Mouse (Mus musculus): Measurements from ENCODE around the gene Cdh18.
A peak's percentile ranks its signal among the peaks of the same experiment; 100 is the strongest.
"Not testable (repeated sequence)": the region's sequence is repeated elsewhere in the genome, so short reads cannot be mapped to it uniquely, and the experiment has no call there.

Cdh18 gene

GRCm38 (mm10) chr15:22947234-22947633 is 398.4 kb downstream of the Cdh18 start:
- DNase-seq (ENCODE audit: low spot score in 2 of 2) = no peak

DNA sequence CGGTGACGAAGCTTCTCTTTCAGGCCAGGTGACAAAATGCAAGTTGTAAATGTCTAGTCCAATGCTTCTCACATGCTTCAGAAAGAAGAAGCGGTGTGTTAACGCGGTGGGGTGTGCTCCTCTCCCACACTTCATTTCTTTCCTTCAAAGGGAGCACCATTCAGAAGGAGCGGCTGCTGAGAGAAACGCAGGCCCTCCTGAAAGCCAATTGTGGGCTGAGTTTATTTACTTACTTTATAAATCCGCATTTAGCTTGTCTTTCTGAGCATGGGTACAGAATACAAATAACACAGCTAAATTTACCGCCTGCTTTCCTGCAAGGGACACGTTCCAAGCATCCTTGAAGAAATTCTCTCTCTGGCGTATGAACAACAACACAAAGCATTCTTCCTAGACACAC is 420.6 kb downstream of the Cdh18 start:
- no peak for DNase-seq (ENCODE audit: low spot score in 2 of 2)

DNA sequence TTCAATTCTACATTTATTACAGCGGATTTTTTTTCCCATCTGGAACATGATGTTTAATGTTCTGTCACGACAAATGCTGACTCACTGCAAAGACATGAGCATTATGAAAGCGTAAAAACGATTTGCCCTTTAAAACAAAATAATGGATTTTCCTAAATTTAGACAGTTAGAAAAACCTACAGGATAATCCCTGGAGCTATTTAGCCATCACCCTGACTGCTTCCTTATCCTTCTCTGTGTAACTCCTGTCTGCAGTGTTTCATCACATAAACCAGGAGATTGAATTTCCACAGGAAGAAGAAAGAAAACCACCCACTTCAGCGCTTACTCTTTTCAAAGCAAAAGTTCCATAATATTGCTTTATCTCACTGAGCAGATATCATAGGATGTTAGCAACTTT is 431.3 kb downstream of the Cdh18 start:
- DNase-seq (ENCODE audit: low spot score in 2 of 2) = no peak

DNA sequence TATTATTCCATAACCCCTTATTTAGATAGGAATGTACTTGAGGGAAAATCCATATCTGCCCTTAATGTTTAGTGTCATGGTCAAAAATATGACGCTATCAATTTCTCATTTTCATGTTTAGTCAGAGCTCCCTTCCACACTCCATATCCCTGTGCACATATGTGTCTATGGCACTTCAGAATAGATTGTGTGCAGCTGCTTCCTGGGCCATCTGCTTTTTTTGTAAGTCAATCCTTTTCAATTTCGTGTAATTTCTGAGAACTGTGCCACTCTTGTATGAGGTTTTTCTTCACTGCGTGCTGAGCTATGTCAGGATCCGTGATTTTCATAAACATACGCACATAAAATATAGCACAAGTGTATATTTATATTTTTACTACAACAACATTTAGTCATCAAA is 435.8 kb downstream of the Cdh18 start:
- no peak for DNase-seq (ENCODE audit: low spot score in 2 of 2)

DNA sequence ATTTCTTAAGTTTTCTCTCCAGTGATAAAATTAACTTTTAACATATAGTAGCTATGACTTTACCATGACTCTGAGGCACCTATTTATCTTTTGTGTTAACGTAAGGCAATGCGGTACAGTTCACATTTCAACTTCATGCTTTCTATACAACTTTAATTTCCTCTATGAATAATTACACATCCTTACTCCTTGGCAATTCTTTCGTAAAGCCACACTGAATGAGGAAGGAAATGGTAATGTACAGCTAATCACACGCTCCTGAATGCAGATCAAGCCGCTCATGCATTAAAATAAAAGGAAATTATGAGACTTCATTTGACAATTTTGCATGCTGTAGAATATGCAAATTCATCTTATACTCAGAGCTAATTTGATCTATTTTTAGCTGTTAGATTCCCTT is 467.9 kb downstream of the Cdh18 start:
- DNase-seq (ENCODE audit: low spot score in 2 of 2) = no peak

DNA sequence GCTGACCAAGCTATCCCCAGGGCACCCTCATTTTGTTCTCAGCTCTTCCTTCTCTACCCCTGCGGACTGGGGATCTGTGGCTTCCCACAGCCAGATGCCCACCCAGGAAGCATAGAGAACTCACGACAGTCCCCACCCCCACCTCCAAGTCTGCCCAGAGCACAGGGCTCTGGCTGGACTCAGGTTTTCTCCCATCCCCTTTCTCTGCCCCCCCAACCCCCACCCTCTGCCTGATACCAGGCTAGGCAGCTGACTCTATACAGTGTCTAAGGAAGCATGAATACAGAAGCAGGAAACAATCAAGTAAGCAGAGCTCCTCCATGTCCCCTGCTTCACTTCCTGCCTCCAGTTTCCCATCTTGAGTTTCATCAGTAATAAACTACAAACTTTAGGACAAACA is 472.3 kb downstream of the Cdh18 start:
- DNase-seq (ENCODE audit: low spot score in 2 of 2) = no peak

- no peak for DNase-seq (ENCODE audit: low spot score in 2 of 2)
These were observed 473.8 kb downstream of the Cdh18 start for GRCm38 (mm10) chr15:23022635-23023034.

DNA sequence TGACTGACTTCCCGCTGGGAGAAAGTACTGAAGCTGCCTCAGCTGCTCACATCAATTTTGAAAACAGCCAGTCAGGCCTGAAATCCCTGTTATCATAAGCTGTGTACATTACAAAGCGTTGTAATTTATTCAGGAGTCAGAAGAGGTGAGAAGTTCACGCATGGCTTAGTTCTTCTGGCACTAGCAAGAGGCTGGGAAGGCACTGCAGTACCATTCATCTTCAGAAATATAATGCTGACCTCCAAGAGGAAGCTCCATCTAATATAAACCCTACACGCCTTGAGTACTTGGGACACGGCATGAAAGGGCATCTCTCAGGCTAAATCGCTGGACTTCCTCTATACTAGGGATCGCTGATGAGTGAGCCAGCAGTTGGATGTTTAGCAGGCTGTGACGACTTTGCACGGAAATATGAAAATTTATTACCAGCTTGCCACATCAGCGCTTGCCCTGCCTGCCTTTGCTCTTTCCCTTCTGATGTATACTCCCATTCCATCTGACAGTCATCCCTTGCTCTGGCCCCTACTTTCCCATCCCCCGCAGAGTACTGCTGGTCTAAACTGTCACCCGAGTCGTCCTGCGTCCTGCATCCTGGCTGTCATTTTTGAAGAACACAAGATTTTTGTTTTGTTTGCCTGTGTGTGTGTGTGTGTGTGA is 486.9 kb downstream of the Cdh18 start:
- DNase-seq (ENCODE audit: low spot score in 2 of 2) = peak in 1 of 2 experiments; percentile 19

- peak; percentile 52 to 72 for DNase-seq (ENCODE audit: low spot score in 2 of 2)
These were observed 487.6 kb downstream of the Cdh18 start for GRCm38 (mm10) chr15:23036208-23037065.

DNA sequence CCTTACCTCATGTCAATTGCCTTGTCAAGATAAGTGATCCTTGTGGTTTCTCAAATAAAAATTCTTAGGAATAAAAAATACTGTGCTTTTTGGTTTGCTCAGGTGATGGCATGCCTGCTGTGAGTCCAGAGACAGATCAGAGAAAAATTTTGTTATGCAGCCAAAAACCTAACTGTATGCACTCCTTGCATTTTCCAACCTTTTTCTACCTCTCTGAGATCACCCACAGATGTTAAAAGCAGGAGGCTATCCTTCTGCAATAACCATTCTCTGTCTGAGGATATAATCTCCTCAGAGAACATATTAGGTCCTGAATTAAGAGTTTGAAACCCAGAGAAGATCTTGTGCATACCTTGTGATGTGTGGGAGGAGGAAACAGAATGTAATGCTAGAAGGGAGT is 488.7 kb downstream of the Cdh18 start:
- DNase-seq (ENCODE audit: low spot score in 2 of 2) = no peak

GRCm38 (mm10) chr15:23046127-23046785 is 497.4 kb downstream of the Cdh18 start:
- DNase-seq (ENCODE audit: low spot score in 2 of 2) = no peak

DNA sequence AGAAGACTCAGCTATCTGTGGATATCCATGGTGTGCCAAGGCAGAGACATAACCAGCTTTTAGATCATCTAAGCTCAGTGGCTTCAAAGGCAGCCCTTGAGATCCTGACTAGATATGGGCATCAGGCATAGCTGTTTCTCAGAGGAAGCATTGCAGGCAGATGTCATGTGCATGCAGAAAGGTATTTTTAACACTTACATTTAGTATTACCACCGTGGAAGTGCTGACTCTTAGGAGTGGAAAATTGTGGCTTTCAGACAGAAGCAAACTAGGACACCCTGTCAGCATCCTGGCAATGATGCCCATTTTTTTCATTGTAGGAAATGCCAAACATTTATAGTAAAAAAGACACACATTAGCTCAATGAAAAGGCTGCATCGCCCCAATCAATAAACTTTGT is 503.2 kb downstream of the Cdh18 start:
- DNase-seq (ENCODE audit: low spot score in 2 of 2) = no peak

DNA sequence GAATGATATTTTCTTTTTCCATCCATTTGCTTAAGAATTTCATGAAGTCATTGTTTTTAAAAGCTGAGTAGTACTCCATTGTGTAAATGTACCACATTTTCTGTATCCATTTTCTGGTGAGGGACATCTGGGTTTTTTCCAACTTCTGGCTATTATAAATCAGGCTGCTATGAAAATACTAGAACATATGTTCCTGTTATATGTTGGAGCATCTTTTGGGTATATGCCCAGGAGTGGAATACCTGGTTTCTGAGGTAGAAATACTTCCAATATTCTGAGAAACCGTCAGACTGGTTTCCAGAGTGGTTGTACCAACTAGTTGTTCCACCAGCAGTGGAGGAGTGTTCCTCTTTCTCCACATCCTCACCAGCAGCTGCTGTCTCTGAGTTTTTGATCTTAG is 536.5 kb downstream of the Cdh18 start:
- not testable (repeated sequence) for DNase-seq (ENCODE audit: low spot score in 2 of 2)

DNA sequence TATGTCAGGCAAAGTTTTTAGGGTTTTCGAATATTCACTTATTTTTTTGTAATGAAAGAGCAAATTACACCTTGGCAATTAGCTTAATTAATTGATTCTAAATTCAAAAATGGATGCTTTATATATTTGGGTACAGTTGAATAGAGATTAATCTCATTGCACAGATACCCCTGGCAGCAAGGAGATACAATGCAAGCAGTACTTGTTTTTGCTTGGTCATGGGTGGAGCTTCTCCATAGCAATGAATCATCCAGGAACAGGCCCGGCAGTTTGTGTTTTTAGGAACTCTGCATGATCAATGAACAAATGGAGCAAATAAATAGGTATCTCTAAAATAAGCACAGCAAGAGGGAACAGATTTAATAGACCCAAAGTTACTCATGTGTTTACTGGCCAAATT is 538.7 kb downstream of the Cdh18 start:
- no peak for DNase-seq (ENCODE audit: low spot score in 2 of 2)

DNA sequence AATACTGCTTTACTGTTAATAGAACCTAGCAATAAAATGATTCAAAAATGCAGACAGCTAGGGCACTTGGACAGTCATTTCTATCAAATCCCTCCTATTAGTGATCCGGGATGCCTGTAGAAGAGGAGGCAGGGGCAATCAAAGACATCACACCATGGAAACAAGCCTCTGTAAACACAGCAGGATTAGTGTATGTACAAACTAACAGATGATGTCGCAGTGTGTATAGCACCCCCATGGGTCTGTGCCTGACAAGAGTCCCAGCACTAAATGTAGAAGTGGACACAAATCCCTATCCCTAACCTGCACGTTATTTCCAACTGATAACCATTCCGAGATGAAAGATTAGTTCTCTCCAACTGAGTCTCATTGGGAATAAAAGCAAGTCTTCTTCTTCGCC is 547.8 kb downstream of the Cdh18 start:
- DNase-seq (ENCODE audit: low spot score in 2 of 2) = no peak

GRCm38 (mm10) chr15:23104668-23105380 is 556.0 kb downstream of the Cdh18 start:
- DNase-seq (ENCODE audit: low spot score in 2 of 2) = no peak

GRCm38 (mm10) chr15:23134950-23135715 is 586.3 kb downstream of the Cdh18 start:
- DNase-seq (ENCODE audit: low spot score in 2 of 2) = no peak

DNA sequence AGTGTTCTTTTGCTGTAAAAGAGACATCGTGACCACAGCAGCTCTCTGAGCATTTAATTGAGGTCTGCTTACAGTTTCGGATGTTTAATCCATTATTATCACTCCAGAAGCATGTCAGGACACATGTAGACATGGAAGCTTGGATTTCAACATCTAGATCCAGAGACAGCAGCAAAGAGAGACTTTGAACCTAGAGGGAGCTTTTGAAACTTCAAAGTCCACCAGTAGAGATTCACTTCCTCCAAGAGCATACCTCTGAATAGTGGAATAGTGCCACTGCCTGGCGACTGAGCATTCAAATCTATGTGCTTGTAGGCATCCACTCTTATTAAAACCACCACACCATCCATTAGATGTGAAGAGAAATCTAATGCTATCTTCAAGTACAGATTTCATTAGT is 588.1 kb downstream of the Cdh18 start:
- no peak for DNase-seq (ENCODE audit: low spot score in 2 of 2)

DNA sequence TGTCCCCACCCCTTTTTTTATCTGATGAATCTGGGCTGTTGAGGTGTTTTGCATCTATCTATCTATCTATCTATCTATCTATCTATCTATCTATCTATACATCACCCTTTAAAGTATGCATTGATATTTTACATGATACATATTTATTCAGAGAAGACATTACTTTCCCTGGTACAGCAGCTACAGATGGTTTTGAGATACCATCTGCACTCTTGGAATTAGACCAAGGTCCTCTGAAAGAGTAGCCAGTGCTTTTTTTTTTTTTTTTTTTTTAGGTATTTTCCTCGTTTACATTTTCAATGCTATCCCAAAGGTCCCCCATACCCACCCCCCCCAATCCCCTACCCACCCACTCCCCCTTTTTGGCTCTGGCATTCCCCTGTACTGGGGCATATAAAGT is 594.1 kb downstream of the Cdh18 start:
- DNase-seq (ENCODE audit: low spot score in 2 of 2) = not testable (repeated sequence)

GRCm38 (mm10) chr15:23155883-23156282 is 607.1 kb downstream of the Cdh18 start:
- DNase-seq (ENCODE audit: low spot score in 2 of 2) = no peak

GRCm38 (mm10) chr15:23164869-23165268 is 616.0 kb downstream of the Cdh18 start:
- DNase-seq (ENCODE audit: low spot score in 2 of 2) = no peak
